Mouse (Mus musculus): Measurements from ENCODE around the gene Ddx10. TPM values are rescaled to one million over a fixed set of nuclear protein-coding genes. Genes with fewer than 3 reads are reported as not detected.

Ddx10 gene
- total and polyA plus RNA-seq, 3 experiments, result 45.1 to 48.4 (median 46.5) TPM

- peaks cover 4 to 5% of the 10 kb centered on the region in 2 experiments for H3K4me1 ChIP-seq (ENCODE audit: control insufficient read depth in 1 of 2, insufficient read depth in 2 of 2, low read length in 2 of 2)
- DNase-seq (ENCODE audit: low read depth, low spot score), result peak; percentile 43
- H3K36me3 ChIP-seq (ENCODE audit: control insufficient read depth in 1 of 2, insufficient read depth in 2 of 2, low read length in 2 of 2), result peaks cover 0 to 17% of the 10 kb centered on the region in 2 experiments; a peak in 2 of 4 replicates
- no peak overlapping the region for H3K4me3 ChIP-seq (ENCODE audit: control insufficient read depth in 1 of 2, insufficient read depth in 1 of 2, low read depth in 2 of 2, low read length in 2 of 2)
- peak; percentile 23 to 43 (median 31); a peak in 4 of 6 replicates for TF ChIP-seq CTCF (IDR thresholded peaks at IDR 0.05 in 2 of 3, conservative IDR thresholded peaks at IDR 0.05 in 1 of 3; ENCODE audit: control insufficient read depth in 1 of 3, insufficient read depth in 1 of 3, low read depth in 2 of 3, low read length in 3 of 3, poor library complexity in 1 of 3, severe bottlenecking in 1 of 3)
- TF ChIP-seq TBP (IDR thresholded peaks at IDR 0.05; ENCODE audit: low read depth, low read length), result no peak
- no peak overlapping the region for H3K27ac ChIP-seq (ENCODE audit: control insufficient read depth, low read depth, low read length)
- H3K79me2 ChIP-seq (ENCODE audit: control insufficient read depth, insufficient read depth, low read length, poor library complexity), result peaks cover 5% of the 10 kb centered on the region; the same call in 1 of the 2 replicates
- no peak overlapping the region for H3K9ac ChIP-seq (ENCODE audit: control insufficient read depth, low read depth, low read length, poor library complexity, severe bottlenecking)
- H3K9me3 ChIP-seq (replicated peaks; ENCODE audit: insufficient read depth, low read length), result no peaks in the 10 kb centered on the region
- H3K27me3 ChIP-seq (ENCODE audit: control insufficient read depth in 1 of 2, insufficient read depth in 2 of 2, low read length in 2 of 2), result no peaks in the 10 kb centered on the region
Observed at GRCm38 (mm10) chr9:53173258-53173657, 74.6 kb downstream of the Ddx10 start.

DNA sequence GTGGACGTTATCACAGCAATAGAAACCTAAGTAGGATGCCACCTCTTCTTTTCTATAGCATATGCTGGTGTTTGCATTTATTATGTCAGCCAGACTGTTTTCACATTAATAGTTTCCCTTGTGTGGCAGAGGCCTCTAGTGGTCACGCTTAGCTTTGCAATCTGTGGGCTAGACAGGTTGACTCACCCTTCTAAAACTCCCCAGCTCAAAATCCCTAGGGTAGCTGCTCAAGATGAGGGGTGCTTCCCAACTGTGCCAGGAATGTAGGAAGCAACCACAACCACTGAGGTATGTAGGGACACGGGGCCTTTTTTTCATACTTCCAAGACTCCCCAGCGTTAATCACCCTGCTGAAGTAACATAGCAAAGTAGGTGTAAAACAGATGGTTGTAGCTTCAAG, 103.6 kb downstream of the Ddx10 start:
- Histone ChIP-seq H3K4me1 (ENCODE audit: control insufficient read depth in 1 of 2, insufficient read depth in 2 of 2, low read length in 2 of 2) (no peaks in the 10 kb centered on the region), H3K36me3 (ENCODE audit: control insufficient read depth in 1 of 2, insufficient read depth in 2 of 2, low read length in 2 of 2) (no peaks in the 10 kb centered on the region), H3K4me3 (ENCODE audit: control insufficient read depth in 1 of 2, insufficient read depth in 1 of 2, low read depth in 2 of 2, low read length in 2 of 2) (no peak overlapping the region), H3K27ac (ENCODE audit: control insufficient read depth, low read depth, low read length) (no peak overlapping the region), H3K79me2 (ENCODE audit: control insufficient read depth, insufficient read depth, low read length, poor library complexity) (no peaks in the 10 kb centered on the region), H3K9me3 (replicated peaks; ENCODE audit: insufficient read depth, low read length) (no peaks in the 10 kb centered on the region), H3K9ac (ENCODE audit: control insufficient read depth, low read depth, low read length, poor library complexity, severe bottlenecking) (no peak overlapping the region), H3K27me3 (ENCODE audit: control insufficient read depth in 1 of 2, insufficient read depth in 2 of 2, low read length in 2 of 2) (no peaks in the 10 kb centered on the region)
- DNase-seq (ENCODE audit: low read depth, low spot score), result peak; percentile 63
- TF ChIP-seq MYC (IDR thresholded peaks at IDR 0.05; ENCODE audit: low read depth, low read length) (no peak), MAX (IDR thresholded peaks at IDR 0.05; ENCODE audit: low read length) (no peak), KAT2A (conservative IDR thresholded peaks at IDR 0.05; ENCODE audit: low read depth, low read length) (no peak), GABPA (IDR thresholded peaks at IDR 0.05; ENCODE audit: low read depth, low read length) (no peak), ZNF384 (IDR thresholded peaks at IDR 0.05; ENCODE audit: low read depth, low read length) (no peak), POLR2AphosphoS2 (IDR thresholded peaks at IDR 0.05; ENCODE audit: low read length) (no peak), POLR2AphosphoS5 (IDR thresholded peaks at IDR 0.05; ENCODE audit: borderline replicate concordance, low read depth, low read length) (no peak), CHD2 (IDR thresholded peaks at IDR 0.05; ENCODE audit: low read length) (no peak), GATA1 (IDR thresholded peaks at IDR 0.05; ENCODE audit: low read depth, low read length) (no peak), MYB (IDR thresholded peaks at IDR 0.05; ENCODE audit: low read depth, low read length) (no peak), MEF2A (IDR thresholded peaks at IDR 0.05; ENCODE audit: extremely low read depth, insufficient replicate concordance, low read depth, low read length, poor library complexity, severe bottlenecking) (no peak), BHLHE40 (IDR thresholded peaks at IDR 0.05; ENCODE audit: borderline replicate concordance, low read depth, low read length) (no peak), HCFC1 (IDR thresholded peaks at IDR 0.05; ENCODE audit: low read depth, low read length) (no peak), RAD21 (IDR thresholded peaks at IDR 0.05; ENCODE audit: low read depth, low read length) (peak; percentile 80), TAL1 (IDR thresholded peaks at IDR 0.05; ENCODE audit: low read length) (no peak), CTCF (IDR thresholded peaks at IDR 0.05 in 2 of 3, conservative IDR thresholded peaks at IDR 0.05 in 1 of 3; ENCODE audit: control insufficient read depth in 1 of 3, insufficient read depth in 1 of 3, low read depth in 2 of 3, low read length in 3 of 3, poor library complexity in 1 of 3, severe bottlenecking in 1 of 3) (peak; percentile 68 to 85 (median 72)), ZMIZ1 (IDR thresholded peaks at IDR 0.05; ENCODE audit: low read depth, low read length) (no peak), E2F4 (IDR thresholded peaks at IDR 0.05; ENCODE audit: borderline replicate concordance, low read depth, low read length) (no peak), ZC3H11A (IDR thresholded peaks at IDR 0.05; ENCODE audit: low read depth, low read length) (peak; percentile 47), EP300 (IDR thresholded peaks at IDR 0.05; ENCODE audit: low read depth in 1 of 2, low read length in 2 of 2) (no peak), CHD1 (IDR thresholded peaks at IDR 0.05; ENCODE audit: low read depth, low read length) (no peak), MXI1 (IDR thresholded peaks at IDR 0.05; ENCODE audit: low read depth, low read length) (no peak), NRF1 (IDR thresholded peaks at IDR 0.05; ENCODE audit: insufficient read depth, low read depth, low read length, poor library complexity, severe bottlenecking) (no peak), JUND (IDR thresholded peaks at IDR 0.05; ENCODE audit: low read depth, low read length) (no peak), USF1 (IDR thresholded peaks at IDR 0.05; ENCODE audit: low read depth, low read length) (no peak), SIN3A (IDR thresholded peaks at IDR 0.05; ENCODE audit: low read length) (no peak), SMC3 (IDR thresholded peaks at IDR 0.05; ENCODE audit: low read depth, low read length) (peak; percentile 57), USF2 (IDR thresholded peaks at IDR 0.05; ENCODE audit: borderline replicate concordance in 1 of 2, insufficient read depth in 1 of 2, low read depth in 1 of 2, low read length in 2 of 2) (no peak), MAFK (IDR thresholded peaks at IDR 0.05; ENCODE audit: borderline replicate concordance, low read depth, low read length) (no peak), UBTF (IDR thresholded peaks at IDR 0.05; ENCODE audit: borderline replicate concordance, insufficient read depth, low read depth, low read length) (no peak)

All from MEL (cell line).